Mouse (Mus musculus): ENCODE measurements around the gene Tnfrsf4.

DNA sequence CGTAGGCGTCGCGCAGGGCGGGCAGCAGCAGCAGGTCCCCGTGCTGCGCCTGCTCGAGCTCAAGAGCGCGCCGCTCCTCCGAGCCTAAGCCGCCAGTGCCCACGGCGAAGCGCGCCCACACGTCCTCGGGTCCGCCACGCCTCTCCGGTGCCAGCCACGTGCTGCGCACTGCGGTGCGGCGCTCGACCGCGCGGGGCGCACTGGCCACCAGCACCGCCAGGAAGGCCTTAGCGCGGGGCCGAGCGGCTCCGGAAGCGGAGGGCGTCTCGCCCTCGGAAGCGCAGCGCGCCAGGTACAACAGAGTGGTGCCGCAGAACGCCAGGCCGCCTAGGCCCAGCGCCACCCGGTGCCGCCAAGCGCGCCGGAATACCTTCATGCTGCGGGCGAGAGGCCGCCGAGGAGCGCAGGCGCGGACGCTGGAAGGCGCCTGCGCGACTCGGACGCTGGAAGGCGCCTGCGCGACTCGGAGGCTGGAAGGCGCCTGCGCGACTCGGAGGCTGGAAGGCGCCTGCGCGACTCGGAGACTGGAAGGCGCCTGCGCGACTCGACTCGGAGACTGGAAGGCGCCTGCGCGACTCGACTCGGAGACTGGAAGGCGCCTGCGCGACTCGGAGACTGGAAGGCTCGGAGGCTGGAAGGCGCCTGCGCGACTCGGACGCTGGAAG, 21.3 kb upstream of the Tnfrsf4 start, which contains the start of the genes B3galt6 and Sdf4:
- TF ChIP-seq POLR2A (IDR thresholded peaks at IDR 0.05; ENCODE audit: low read depth, low read length) = no peak; the same call in 1 of the 2 replicates
- TF ChIP-seq CTCF (IDR thresholded peaks at IDR 0.05; ENCODE audit: extremely low read depth, insufficient read depth, insufficient read length, insufficient replicate concordance) = peak; percentile 75; the same call in 1 of the 2 replicates

All from spleen, adult 2 months (tissue).